Mouse (Mus musculus) heart, postnatal 0 days (tissue): ENCODE measurements around the gene 6330409D20Rik. TPM values are rescaled to one million over a fixed set of nuclear protein-coding genes. Genes with fewer than 3 reads are reported as not detected.

ENCODE experiments used
- ATAC-seq: fragments of 200-750 bp; cut with Nextera tagmentation; 2 replicates; pipeline ENCODE4 v1.8.0; 2017; ENCODE audit warnings: low read depth, moderate number of reproducible peaks, moderate library complexity; ENCODE audit not compliant: insufficient read depth
- DNase-seq: peaks from one replicate; pipeline ENCODE4 v3.0.0-alpha.2; 2016; ENCODE audit warnings: low spot score
- H3K27ac ChIP-seq: fragments of 300-500 bp; sonication (generic); 2 replicates; pipeline ENCODE4 v1.5.1; 2014; ENCODE audit warnings: low read depth, mild to moderate bottlenecking
- H3K27me3 ChIP-seq: fragments of 300-500 bp; sonication (generic); 2 replicates; pipeline ENCODE4 v1.6.1; 2014; ENCODE audit warnings: low read length, mixed read lengths; ENCODE audit not compliant: control insufficient read depth, insufficient read depth
- H3K36me3 ChIP-seq: fragments of 300-500 bp; sonication (generic); replicated peaks from 2 replicates; pipeline ENCODE4 v1.6.1; 2014; ENCODE audit warnings: low read length, mixed read lengths; ENCODE audit not compliant: control insufficient read depth, insufficient read depth
- H3K4me1 ChIP-seq: fragments of 300-500 bp; sonication (generic); 2 replicates; pipeline ENCODE4 v1.6.1; 2014; ENCODE audit warnings: antibody characterized with exemption; ENCODE audit not compliant: control insufficient read depth, insufficient read depth
- H3K4me2 ChIP-seq: fragments of 300-500 bp; sonication (generic); 2 replicates; pipeline ENCODE4 v1.6.1; 2014; ENCODE audit warnings: low read depth, mild to moderate bottlenecking, low read length, moderate library complexity
- H3K4me3 ChIP-seq: fragments of 300-500 bp; sonication (generic); 2 replicates; pipeline ENCODE4 v1.5.1; 2014; ENCODE audit warnings: low read depth, low read length
- H3K9ac ChIP-seq: fragments of 300-500 bp; sonication (generic); replicated peaks from 2 replicates; pipeline ENCODE4 v1.6.1; 2014; ENCODE audit warnings: low read depth, low read length, mixed read lengths
- H3K9me3 ChIP-seq: fragments of 300-500 bp; sonication (generic); replicated peaks from 2 replicates; pipeline ENCODE4 v1.6.1; 2016; ENCODE audit warnings: low read length; ENCODE audit not compliant: control insufficient read depth
- CTCF ChIP-seq: IDR thresholded peaks from 2 replicates; pipeline ENCODE4 v1.5.1; 2016; ENCODE audit warnings: antibody characterized with exemption, control low read depth, low read depth
- EP300 ChIP-seq: IDR thresholded peaks from 2 replicates; pipeline ENCODE4 v1.6.1; 2016; ENCODE audit warnings: antibody characterized with exemption, low read depth
- WGBS: fragments of 180-500 bp; shearing (Covaris S2); extraction: QIAGEN DNeasy Blood & Tissue Kit; methylation state at CpG from one replicate; pipeline ENCODE4 v1.1.7; 2014; 5-methylcytosine and 5-hydroxymethylcytosine counted together
- polyA plus RNA-seq: library from polyadenylated mRNA; unstranded; fragments of >200 nt; fragmentation: Nextera tagmentation; extraction: Ambion mirVana; gene quantifications from 2 replicates; pipeline ENCODE4 v1.2.1, GENCODE M21; 2015
- total RNA-seq: library from RNA; depleted of rRNA; stranded (reverse); fragments of >200 nt; gene quantifications from 2 replicates; pipeline ENCODE4 v1.2.3, GENCODE M21; 2014; ENCODE audit warnings: low replicate concordance

The 6330409D20Rik gene
- total and polyA plus RNA-seq, 2 experiments from 2014 or later, result 0.15 TPM; not detected in 1

GRCm38 (mm10) chr2:32703046-32703445 lies 37.8 kb downstream of the 6330409D20Rik start:
- ATAC-seq (no peak), DNase-seq (no peak)
- no peaks in the 10 kb centered on the region for H3K27me3 ChIP-seq
- TF ChIP-seq CTCF (no peak), EP300 (no peak)
- H3K36me3 ChIP-seq, result peaks cover 52% of the 10 kb centered on the region
- no peaks in the 10 kb centered on the region for H3K9me3 ChIP-seq
- WGBS, result 89% methylated on average over 8 of the region's 8 CpGs
- no peaks in the 10 kb centered on the region for H3K4me1 ChIP-seq
- no peak overlapping the region for H3K27ac ChIP-seq
- H3K4me2 ChIP-seq, result no peak overlapping the region
- H3K9ac ChIP-seq, result no peak overlapping the region
- no peak overlapping the region for H3K4me3 ChIP-seq

GRCm38 (mm10) chr2:32700966-32701743 lies 39.7 kb downstream of the 6330409D20Rik start:
- DNase-seq (no peak), ATAC-seq (no peak)
- no peak overlapping the region for H3K9ac ChIP-seq

GRCm38 (mm10) chr2:32699680-32700079 lies 41.1 kb downstream of the 6330409D20Rik start:
- no peak overlapping the region for H3K27ac ChIP-seq
- no peaks in the 10 kb centered on the region for H3K27me3 ChIP-seq
- ATAC-seq (no peak), DNase-seq (no peak)
- H3K36me3 ChIP-seq, result peaks cover 18% of the 10 kb centered on the region
- no peaks in the 10 kb centered on the region for H3K9me3 ChIP-seq
- no peak for TF ChIP-seq CTCF
- TF ChIP-seq EP300, result no peak
- no peak overlapping the region for H3K4me2 ChIP-seq
- no peaks in the 10 kb centered on the region for H3K4me1 ChIP-seq
- 71% methylated on average over 6 of the region's 6 CpGs for WGBS
- no peak overlapping the region for H3K4me3 ChIP-seq
- H3K9ac ChIP-seq, result no peak overlapping the region

More at GRCm38 (mm10) chr2:32700966-32701743, 39.7 kb downstream of the 6330409D20Rik start:
- Histone ChIP-seq H3K4me1 (no peaks in the 10 kb centered on the region), H3K27me3 (no peaks in the 10 kb centered on the region), H3K27ac (no peak overlapping the region), H3K36me3 (peaks cover 33% of the 10 kb centered on the region), H3K9me3 (no peaks in the 10 kb centered on the region), H3K4me2 (no peak overlapping the region), H3K4me3 (no peak overlapping the region)
- TF ChIP-seq CTCF (no peak), EP300 (no peak)
- 76% methylated on average over 14 of the region's 14 CpGs for WGBS

- ATAC-seq (no peak), DNase-seq (no peak)
- 79% methylated on average over 12 of the region's 12 CpGs for WGBS
- H3K4me2 ChIP-seq, result peak overlapping the region; percentile 97
- H3K27ac ChIP-seq, result no peak overlapping the region
- H3K4me3 ChIP-seq, result peak overlapping the region; percentile 71
- no peaks in the 10 kb centered on the region for H3K27me3 ChIP-seq
- no peak for TF ChIP-seq CTCF
- no peak for TF ChIP-seq EP300
- no peaks in the 10 kb centered on the region for H3K36me3 ChIP-seq
- H3K4me1 ChIP-seq, result peaks cover 9% of the 10 kb centered on the region; the same call in 1 of the 2 replicates
- no peak overlapping the region for H3K9ac ChIP-seq
- no peaks in the 10 kb centered on the region for H3K9me3 ChIP-seq
Observed at GRCm38 (mm10) chr2:32694691-32695090, 46.1 kb downstream of the 6330409D20Rik start.

- Histone ChIP-seq H3K36me3 (no peaks in the 10 kb centered on the region), H3K4me2 (peak overlapping the region; percentile 97), H3K27me3 (no peaks in the 10 kb centered on the region), H3K9me3 (no peaks in the 10 kb centered on the region), H3K27ac (peak overlapping the region; percentile 75), H3K9ac (peak overlapping the region; percentile 85), H3K4me3 (peak overlapping the region; percentile 71), H3K4me1 (peaks cover 9% of the 10 kb centered on the region; the same call in 1 of the 2 replicates)
- WGBS, result under 1% methylated on average over 51 of the region's 51 CpGs
- TF ChIP-seq CTCF (peak; percentile 80), EP300 (no peak)
- ATAC-seq (peak; percentile 97), DNase-seq (peak; percentile 96)
Observed at GRCm38 (mm10) chr2:32693823-32694411, 46.9 kb downstream of the 6330409D20Rik start.
